Mouse (Mus musculus): ENCODE data around the gene Dtx4. TPM values are rescaled to one million over a fixed set of nuclear protein-coding genes. Genes with fewer than 3 reads are reported as not detected.
A peak's percentile ranks its signal among the peaks of the same experiment; 100 is the strongest.

Dtx4 gene
- polyA plus RNA-seq, 1 experiment = 10.4 TPM

DNA sequence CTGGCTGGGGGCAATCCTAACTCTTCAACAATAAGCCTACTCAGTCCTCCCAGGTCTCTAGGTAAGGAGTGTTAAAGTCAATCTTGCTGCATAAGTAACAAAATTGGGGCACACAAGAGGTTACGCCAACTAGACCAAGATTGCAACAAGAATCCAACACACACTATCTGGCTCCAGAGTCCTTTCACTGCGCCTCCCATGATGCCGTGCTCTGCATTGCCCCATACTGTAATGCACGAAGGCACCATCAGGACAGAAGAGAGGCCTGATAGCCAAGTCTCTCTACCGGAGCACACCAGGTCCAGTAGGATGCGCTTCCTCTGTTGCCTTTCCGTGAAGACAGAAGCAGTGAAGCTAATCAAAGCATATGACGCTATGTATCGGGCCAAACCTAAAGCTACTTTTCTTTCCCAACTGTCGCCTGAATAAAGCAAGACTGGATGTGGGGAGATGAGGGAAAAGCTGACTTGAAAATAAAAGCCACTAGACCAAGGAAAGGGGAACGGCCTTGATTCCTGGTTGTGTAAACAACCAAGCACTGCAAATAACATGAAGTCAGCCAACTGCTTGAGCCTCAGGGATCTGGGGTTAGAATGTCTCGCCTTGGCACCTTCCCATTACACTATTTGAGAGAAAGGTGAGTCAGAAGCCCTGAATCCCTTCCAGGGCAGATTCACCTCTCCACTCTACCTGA is 13.6 kb downstream of the Dtx4 start:
- Histone ChIP-seq H3K4me1 (ENCODE audit: control insufficient read depth, insufficient read depth, low read length) (peaks cover 8% of the 10 kb centered on the region; the same call in 1 of the 2 replicates), H3K4me3 (ENCODE audit: insufficient read depth, low read length) (no peak overlapping the region), H3K27ac (ENCODE audit: insufficient read depth, low read length) (no peak overlapping the region)
- no peak for TF ChIP-seq POLR2A (IDR thresholded peaks at IDR 0.05; ENCODE audit: low read depth, low read length)
- no peak for TF ChIP-seq CTCF (IDR thresholded peaks at IDR 0.05; ENCODE audit: borderline replicate concordance, insufficient read depth, low read length)

- no peak overlapping the region for H3K4me3 ChIP-seq (ENCODE audit: insufficient read depth, low read length)
- no peak overlapping the region for H3K27ac ChIP-seq (ENCODE audit: insufficient read depth, low read length)
- peaks cover 8% of the 10 kb centered on the region; the same call in 1 of the 2 replicates for H3K4me1 ChIP-seq (ENCODE audit: control insufficient read depth, insufficient read depth, low read length)
- TF ChIP-seq CTCF (IDR thresholded peaks at IDR 0.05; ENCODE audit: borderline replicate concordance, insufficient read depth, low read length) (no peak), POLR2A (IDR thresholded peaks at IDR 0.05; ENCODE audit: low read depth, low read length) (no peak)
These were observed 14.4 kb downstream of the Dtx4 start for GRCm38 (mm10) chr19:12486875-12487274.

GRCm38 (mm10) chr19:12485631-12486030 is 15.6 kb downstream of the Dtx4 start:
- no peak overlapping the region for H3K4me3 ChIP-seq (ENCODE audit: insufficient read depth, low read length)
- H3K27ac ChIP-seq (ENCODE audit: insufficient read depth, low read length) = no peak overlapping the region
- H3K4me1 ChIP-seq (ENCODE audit: control insufficient read depth, insufficient read depth, low read length) = peaks cover 8% of the 10 kb centered on the region; the same call in 1 of the 2 replicates
- TF ChIP-seq POLR2A (IDR thresholded peaks at IDR 0.05; ENCODE audit: low read depth, low read length) = no peak
- TF ChIP-seq CTCF (IDR thresholded peaks at IDR 0.05; ENCODE audit: borderline replicate concordance, insufficient read depth, low read length) = no peak

- no peak overlapping the region for H3K27ac ChIP-seq (ENCODE audit: insufficient read depth, low read length)
- TF ChIP-seq CTCF (IDR thresholded peaks at IDR 0.05; ENCODE audit: borderline replicate concordance, insufficient read depth, low read length) (no peak), POLR2A (IDR thresholded peaks at IDR 0.05; ENCODE audit: low read depth, low read length) (no peak)
These were observed 16.0 kb downstream of the Dtx4 start for GRCm38 (mm10) chr19:12485223-12485622.

DNA sequence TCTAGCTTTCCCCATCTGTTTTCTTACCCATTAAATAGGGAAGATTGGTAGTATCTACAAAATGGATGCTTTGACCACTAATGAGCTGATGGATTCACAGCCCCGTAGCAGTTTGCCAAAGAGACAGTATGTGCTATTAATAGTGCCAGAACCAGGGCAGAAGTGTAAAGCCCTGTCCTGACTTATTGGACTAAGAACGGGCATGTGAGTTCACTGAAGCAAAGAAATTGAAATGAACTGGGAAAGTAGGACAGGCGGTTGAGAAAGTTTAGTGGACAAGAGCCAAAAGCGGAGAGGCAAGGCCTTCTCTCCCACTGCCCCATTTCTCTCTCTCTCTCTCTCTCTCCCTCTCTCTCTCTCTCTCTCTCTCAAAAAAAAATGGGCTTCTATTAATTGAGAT is 17.0 kb downstream of the Dtx4 start:
- TF ChIP-seq CTCF (IDR thresholded peaks at IDR 0.05; ENCODE audit: borderline replicate concordance, insufficient read depth, low read length) = no peak
- TF ChIP-seq POLR2A (IDR thresholded peaks at IDR 0.05; ENCODE audit: low read depth, low read length) = no peak
- peaks cover 8% of the 10 kb centered on the region; the same call in 1 of the 2 replicates for H3K4me1 ChIP-seq (ENCODE audit: control insufficient read depth, insufficient read depth, low read length)
- no peak overlapping the region for H3K4me3 ChIP-seq (ENCODE audit: insufficient read depth, low read length)
- no peak overlapping the region for H3K27ac ChIP-seq (ENCODE audit: insufficient read depth, low read length)

More at GRCm38 (mm10) chr19:12485223-12485622, 16.0 kb downstream of the Dtx4 start:
- H3K4me1 ChIP-seq (ENCODE audit: control insufficient read depth, insufficient read depth, low read length) = peaks cover 8% of the 10 kb centered on the region; the same call in 1 of the 2 replicates
- H3K4me3 ChIP-seq (ENCODE audit: insufficient read depth, low read length) = no peak overlapping the region

DNA sequence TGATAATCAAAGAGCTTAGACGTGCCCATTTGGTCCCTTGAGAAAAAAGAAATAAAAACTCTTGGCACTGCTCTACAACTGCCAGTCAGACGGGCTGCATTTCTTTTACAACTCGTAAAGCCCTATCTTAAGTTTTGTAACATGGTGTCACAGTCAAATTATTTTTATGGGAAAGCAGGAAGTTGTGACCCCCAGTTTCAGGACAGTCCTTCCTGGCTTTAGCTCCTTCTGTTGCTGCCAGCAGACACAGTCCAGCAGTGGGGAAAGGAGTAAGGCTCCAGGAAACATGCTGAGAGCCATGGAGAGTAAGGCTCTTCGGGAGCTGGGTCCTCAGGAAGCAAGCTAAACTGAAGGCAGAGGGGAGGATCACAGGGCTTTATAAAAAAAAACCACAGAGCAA is 17.5 kb downstream of the Dtx4 start:
- Histone ChIP-seq H3K4me1 (ENCODE audit: control insufficient read depth, insufficient read depth, low read length) (peaks cover 8% of the 10 kb centered on the region; the same call in 1 of the 2 replicates), H3K4me3 (ENCODE audit: insufficient read depth, low read length) (no peak overlapping the region), H3K27ac (ENCODE audit: insufficient read depth, low read length) (no peak overlapping the region)
- TF ChIP-seq POLR2A (IDR thresholded peaks at IDR 0.05; ENCODE audit: low read depth, low read length) = no peak
- TF ChIP-seq CTCF (IDR thresholded peaks at IDR 0.05; ENCODE audit: borderline replicate concordance, insufficient read depth, low read length) = no peak

DNA sequence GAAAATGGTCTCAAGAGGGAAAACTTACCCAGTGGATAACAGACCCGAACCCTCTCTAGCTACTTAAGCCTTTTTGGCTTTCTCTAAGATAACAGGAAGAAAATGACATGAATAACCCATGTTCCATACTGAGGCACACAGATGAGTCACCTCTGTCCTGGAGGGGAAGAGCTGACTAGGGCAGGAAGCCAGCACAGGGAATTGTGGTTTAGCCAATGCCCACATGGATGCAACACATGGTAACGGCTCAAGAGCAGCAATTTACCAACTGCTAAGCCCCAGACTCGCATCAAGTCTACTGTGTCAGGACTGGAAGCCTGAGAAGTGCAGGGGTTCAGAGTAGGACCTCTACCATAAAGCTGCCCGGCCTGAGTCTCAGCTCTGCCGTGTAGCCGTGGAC is 22.9 kb downstream of the Dtx4 start:
- Histone ChIP-seq H3K4me3 (ENCODE audit: insufficient read depth, low read length) (no peak overlapping the region), H3K27ac (ENCODE audit: insufficient read depth, low read length) (no peak overlapping the region), H3K4me1 (ENCODE audit: control insufficient read depth, insufficient read depth, low read length) (peaks cover 21% of the 10 kb centered on the region)
- TF ChIP-seq CTCF (IDR thresholded peaks at IDR 0.05; ENCODE audit: borderline replicate concordance, insufficient read depth, low read length) (no peak), POLR2A (IDR thresholded peaks at IDR 0.05; ENCODE audit: low read depth, low read length) (no peak)

DNA sequence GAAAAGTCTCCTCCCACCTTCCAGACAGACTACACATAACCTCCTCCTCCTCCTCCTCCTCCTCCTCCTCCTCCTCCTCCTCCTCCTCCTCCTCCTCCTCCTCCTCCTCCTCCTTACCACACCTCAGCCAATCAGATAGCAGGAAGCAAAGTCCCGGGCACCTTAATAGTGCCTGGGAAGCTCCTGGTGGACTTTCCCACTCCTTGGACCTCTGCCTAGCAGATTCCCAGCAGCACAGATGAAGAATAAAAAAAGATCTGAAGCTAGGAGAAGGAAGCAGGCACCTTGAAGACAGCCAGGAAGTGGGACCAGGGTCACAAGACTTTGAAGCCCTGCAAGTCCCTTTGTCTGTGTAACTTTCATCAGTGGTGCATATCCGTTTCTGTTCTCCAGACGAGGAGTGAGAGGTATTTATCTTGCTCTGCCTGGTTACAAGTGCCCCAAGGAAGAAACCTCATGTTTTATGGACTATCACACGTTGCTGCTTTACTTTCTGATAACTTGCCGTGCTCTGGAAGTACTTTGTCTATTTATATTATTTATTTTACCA is 24.5 kb downstream of the Dtx4 start:
- TF ChIP-seq CTCF (IDR thresholded peaks at IDR 0.05; ENCODE audit: borderline replicate concordance, insufficient read depth, low read length) = no peak
- TF ChIP-seq POLR2A (IDR thresholded peaks at IDR 0.05; ENCODE audit: low read depth, low read length) = no peak
- Histone ChIP-seq H3K27ac (ENCODE audit: insufficient read depth, low read length) (no peak overlapping the region), H3K4me3 (ENCODE audit: insufficient read depth, low read length) (no peak overlapping the region), H3K4me1 (ENCODE audit: control insufficient read depth, insufficient read depth, low read length) (peaks cover 26% of the 10 kb centered on the region)

DNA sequence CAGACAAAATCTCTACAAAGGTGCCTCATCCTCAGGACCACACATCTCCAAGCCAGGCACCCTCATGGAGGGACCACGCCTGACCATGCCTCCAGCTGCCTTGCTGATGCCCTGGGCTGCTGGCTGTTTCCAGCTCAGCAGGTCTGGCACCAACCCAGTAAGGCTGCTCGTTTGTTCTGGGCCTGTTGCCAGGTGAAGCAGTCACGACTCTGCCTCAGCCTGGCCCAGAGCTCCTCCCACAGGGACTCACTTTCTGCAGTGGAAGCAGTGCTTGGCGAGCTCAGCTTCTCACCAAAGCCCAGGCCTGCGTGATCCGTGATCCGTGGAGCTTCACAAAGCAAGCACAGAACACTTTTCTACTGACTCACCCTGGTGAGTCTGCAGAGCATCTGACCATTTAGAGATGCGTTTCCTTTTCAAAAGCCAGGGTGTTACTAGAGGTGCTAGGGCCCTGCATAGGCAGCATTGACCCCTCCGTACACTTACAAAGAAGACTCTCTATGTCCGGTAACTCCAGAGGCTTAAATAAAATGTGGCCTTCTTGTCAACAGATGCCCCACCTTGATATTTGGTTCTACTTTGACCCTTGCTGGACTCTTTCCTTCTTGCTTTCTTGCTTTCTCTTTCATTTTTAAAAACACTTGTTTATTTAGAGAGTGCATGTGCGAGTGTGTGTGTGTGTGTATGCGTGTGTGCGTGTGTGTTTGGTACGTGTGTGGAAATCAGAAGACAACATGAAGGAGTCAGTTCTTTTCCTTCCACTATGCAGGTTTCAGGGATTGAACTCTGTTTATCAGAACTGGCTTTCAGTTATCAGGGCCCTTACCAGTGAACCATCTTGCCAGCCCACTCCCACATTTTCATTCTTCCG is 25.6 kb downstream of the Dtx4 start:
- H3K4me1 ChIP-seq (ENCODE audit: control insufficient read depth, insufficient read depth, low read length) = peaks cover 26% of the 10 kb centered on the region
- peak overlapping the region; percentile 86 for H3K27ac ChIP-seq (ENCODE audit: insufficient read depth, low read length)
- 0 out of 2 replicates have a peak, but pooled peaks have one; percentile 16 for TF ChIP-seq POLR2A (IDR thresholded peaks at IDR 0.05; ENCODE audit: low read depth, low read length)
- TF ChIP-seq CTCF (IDR thresholded peaks at IDR 0.05; ENCODE audit: borderline replicate concordance, insufficient read depth, low read length) = no peak
- no peak overlapping the region for H3K4me3 ChIP-seq (ENCODE audit: insufficient read depth, low read length)

Measured in embryonic fibroblast, embryonic 13.5 days (primary cell).